Mouse (Mus musculus): ENCODE data around the gene Slc4a1.

GRCm38 (mm10) chr11:102395250-102395649 lies 29.2 kb upstream of the Slc4a1 start:
- TF ChIP-seq CTCF (IDR thresholded peaks at IDR 0.05; ENCODE audit: low read depth, low read length) = no peak
- TF ChIP-seq EP300 (IDR thresholded peaks at IDR 0.05; ENCODE audit: insufficient read depth, low read depth, low read length) = no peak
- TF ChIP-seq POLR2A (IDR thresholded peaks at IDR 0.05; ENCODE audit: insufficient read depth, low read length) = no peak

Data from ES-Bruce4 (cell line).